Mouse (Mus musculus) retina, adult 2 months (tissue): ENCODE results near the gene Ssbp4.
"Not testable (repeated sequence)": the region's sequence is repeated elsewhere in the genome, so short reads cannot be mapped to it uniquely, and the experiment has no call there.

Experiments used
- DNase-seq: peaks from one replicate; pipeline ENCODE4 v3.0.0-alpha.2; 2012; ENCODE audit warnings: low read depth, low spot score

Ssbp4 gene

DNA sequence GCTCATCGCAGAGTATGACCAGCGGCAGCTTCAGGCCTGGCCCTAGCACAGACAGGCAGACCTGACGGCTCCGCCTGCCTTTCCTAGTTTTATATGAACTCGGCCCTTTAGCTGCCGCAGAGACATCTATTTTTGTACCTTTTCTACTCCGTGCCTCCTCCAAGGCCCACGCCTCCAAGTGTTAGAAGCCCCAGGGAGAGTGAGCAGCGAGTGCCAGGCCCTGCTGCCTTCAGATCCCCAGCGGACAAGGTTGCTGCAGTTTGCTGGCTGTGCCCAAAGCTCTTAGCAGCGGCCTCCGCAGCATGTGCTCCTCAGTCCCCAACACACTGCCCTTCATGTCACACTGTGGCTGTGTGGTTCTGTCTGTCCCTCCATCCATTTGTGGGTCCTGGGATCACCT lies 17.1 kb downstream of the Ssbp4 start:
- DNase-seq, result no peak

DNA sequence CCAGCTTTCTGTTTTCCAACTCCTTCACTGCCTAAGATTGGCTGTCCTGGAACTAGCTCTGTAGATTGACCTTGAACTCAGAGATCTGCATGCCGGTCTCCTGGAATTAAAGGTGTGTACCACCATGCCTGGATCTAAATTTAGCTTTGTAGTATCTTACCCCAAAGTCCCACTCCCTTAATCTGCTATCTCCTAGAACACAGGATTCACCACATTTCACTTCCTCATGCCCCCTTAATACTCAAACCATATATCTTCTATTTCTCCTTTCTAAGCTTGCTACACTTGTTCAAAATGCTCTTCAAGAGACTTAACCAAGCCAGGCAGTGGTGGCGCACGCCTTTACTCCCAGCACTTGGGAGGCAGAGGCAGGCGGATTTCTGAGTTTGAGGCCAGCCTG lies 20.7 kb downstream of the Ssbp4 start:
- not testable (repeated sequence) for DNase-seq

DNA sequence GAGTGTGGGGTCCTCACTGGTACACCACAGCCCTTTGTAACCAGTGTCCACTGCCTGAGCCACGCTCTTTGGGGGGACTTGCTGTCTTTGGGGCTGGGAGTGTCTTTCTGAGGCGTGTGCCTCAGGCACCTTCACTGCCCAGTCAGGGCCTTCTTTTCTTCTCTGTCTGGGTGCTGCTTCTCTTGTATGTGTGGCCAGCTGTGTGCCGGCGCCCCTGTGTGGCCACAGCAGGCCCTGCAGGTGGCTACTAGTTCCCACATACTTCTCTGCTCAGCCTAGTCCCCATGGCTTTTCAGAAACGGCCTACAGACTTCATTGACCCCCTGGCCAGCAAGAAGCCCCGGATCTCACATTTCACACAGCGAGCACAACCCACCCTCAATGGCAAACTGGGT lies 23.4 kb downstream of the Ssbp4 start:
- DNase-seq, result no peak

DNA sequence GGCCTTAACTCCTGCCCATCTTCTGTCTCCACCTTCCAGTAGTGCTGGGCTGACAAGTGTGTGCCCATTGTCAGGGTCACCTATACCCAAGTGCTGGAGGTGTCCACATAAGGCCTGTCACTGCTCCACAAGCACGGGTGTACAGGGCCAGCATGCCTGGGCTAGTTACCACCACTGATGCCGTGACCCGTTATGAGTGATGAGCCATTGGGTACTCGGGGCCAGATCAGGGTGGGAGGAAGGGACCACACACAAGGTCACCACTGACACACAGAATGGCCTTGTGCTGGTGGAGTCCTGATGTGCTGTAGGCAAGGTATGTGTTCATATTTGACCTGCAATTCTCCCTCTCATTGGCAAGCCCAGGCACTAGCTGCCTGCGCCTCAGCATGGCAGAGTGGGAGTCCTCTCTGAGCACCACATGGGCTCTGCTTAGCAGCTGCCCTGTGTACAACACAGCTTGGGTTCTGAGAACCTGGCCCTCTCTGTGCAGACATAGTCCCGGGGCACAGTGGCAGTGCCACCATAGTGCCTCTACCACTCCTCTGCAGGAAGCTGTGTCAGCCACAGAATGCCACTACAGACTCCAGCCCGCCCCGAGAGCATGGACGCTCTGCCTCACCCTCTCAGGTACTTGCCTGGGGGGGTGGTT lies 23.9 kb downstream of the Ssbp4 start:
- no peak for DNase-seq

DNA sequence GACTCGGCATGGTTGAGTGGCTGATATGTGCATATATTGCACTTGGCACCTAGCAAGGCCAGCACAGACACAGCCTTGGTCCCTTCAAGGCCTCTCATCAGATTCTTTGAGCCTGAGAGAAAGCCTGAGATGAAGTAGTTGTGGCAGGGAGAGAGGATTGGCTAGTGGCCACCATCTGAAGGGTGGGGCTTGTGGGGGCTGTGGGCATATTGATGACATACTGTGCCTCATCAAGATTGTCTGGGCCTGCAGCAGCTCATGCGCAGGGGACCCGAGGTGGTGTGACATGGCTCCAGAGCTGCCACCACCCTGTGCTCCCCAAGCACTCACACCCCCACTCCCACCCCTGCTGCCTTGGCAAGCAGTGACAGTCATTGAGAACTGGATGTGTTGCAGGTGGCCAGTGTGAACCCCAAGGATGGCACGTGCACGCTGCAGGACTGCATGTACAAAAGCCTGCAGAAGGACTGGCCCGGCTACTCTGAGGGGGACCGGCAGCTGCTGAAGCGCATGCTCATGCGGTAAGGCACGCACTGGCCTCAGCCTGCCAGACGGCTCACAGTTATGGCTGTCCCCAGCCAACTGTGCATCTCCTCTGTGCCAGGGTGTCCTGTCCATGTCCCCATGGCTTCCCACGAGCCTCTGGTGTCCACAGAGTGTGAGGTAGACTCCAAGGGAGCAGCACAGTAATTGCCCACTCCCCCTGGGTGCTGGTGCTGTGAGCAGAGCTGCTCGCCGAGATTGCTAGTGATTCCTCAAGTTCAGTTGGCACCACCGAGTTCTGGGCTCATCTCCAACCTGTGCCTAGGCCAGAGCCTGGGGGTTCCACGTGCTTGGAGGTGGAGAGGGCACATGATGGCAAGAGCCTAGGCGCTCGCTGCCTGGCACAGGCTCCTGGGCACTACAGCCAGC lies 24.9 kb downstream of the Ssbp4 start:
- DNase-seq, result no peak

DNA sequence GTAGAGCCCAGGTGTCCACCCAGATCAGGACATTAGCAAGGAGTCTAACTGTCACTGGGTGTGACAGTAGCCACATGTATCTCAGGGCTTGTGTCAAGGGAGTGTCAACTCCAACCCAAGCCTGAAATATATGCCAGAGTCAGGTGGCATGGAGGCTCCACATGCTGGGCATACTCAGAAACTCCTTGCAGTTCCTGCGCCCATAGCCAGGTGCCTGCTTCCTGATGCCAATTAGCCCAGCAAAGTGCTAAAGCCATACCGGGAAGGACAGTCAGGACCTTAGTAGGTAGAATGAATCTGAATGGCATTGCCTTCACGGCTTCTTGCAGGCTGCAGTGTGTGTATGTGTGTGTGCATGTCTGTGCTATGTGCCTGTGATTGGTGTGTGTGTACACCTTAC lies 31.5 kb downstream of the Ssbp4 start:
- DNase-seq, result no peak

DNA sequence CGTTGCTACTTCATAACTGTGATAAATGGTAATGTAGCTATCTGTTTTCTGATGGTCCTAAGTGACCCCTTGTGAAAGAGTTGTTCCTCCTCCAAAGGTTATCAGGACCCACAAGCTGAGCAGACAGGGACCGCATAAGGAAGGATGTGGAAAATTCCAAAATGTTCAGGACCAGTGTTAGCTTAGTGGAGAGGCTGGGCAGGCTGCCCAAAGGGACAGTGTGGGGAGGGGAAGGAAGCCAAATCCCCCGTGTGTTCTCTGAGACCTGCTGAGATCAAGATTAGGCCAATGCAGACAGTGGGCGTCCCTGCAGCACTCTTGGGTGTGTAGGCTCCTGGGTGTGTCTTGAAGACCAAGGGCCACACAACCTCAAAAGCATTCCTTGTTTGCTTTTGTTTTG lies 33.8 kb downstream of the Ssbp4 start:
- no peak for DNase-seq

DNA sequence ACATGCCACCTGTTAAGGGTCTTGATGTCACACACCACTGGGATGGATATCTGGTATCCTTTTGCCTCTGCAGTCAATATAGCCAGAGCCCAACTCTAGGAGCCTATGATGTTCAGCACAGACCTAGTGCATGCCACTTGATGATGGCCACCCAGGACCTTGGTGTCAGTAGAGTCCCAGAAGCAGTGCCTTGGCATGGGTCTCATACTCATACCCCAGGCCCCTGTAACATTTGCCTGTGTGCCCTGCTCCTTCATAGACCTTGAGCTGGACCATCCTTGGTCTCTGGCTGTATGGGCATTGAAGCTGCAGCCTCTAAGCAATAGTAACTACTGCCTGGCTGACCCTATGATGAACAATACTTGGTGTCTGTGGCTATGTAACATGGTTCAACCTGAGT lies 34.4 kb downstream of the Ssbp4 start:
- no peak for DNase-seq

DNA sequence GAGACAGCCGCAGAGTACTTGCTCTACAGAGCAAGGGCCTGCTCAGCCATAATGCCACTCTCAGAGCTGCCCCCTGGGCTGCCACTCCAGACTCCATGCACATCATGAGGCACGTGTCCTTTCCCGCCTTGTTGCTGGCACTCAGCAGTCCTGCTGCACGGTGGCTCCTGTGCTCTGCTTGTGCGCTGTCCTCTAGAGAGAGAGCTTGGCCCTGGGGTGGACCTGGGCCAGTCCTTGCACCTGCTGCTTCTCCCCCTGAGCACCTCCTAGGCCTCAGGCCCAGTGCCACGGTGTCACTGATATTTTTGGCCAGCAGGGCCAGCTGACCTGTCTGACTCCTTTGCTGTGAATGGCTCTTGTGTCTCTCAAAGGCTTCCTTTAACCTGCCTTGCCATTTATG lies 37.7 kb downstream of the Ssbp4 start:
- DNase-seq, result no peak

DNA sequence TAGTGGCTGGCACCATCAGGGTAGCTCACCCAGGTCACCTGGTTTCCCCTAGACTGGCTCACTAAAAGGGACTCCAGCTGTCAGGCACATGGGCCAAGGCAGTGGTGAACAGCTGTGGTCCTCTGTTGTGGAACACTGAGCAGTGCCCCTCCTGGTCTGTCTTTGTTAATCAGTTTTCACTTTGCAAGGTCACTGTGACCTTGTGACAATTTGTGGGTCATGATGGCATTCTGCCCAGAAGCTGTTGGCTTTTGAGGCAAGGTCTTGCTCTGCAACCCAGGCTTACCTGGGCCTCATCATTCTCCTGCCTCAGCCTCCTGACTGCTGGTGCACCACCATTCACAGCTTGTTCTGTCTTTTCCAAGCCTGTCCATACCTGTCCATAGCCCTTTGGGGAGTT lies 38.3 kb downstream of the Ssbp4 start:
- no peak for DNase-seq

DNA sequence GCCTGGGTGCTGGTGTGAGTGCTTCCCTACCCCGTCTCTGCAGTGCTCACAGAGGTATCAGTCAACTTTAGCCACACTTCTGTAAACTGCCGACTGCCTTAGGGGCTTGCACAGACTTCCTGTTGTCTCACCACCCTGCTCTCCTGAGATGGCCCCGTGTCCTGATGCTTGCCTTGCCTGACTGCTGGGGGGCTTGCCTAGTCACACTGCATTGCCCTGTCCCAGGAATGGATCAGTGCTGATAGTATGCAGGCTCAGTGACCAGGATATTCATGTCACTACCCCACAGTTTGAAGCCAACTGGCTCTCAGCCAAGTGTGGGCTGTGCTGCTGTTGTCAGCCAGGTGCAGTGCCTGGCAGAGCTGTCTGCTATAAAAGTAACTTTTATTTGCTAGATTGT lies 43.1 kb downstream of the Ssbp4 start:
- DNase-seq, result no peak

DNA sequence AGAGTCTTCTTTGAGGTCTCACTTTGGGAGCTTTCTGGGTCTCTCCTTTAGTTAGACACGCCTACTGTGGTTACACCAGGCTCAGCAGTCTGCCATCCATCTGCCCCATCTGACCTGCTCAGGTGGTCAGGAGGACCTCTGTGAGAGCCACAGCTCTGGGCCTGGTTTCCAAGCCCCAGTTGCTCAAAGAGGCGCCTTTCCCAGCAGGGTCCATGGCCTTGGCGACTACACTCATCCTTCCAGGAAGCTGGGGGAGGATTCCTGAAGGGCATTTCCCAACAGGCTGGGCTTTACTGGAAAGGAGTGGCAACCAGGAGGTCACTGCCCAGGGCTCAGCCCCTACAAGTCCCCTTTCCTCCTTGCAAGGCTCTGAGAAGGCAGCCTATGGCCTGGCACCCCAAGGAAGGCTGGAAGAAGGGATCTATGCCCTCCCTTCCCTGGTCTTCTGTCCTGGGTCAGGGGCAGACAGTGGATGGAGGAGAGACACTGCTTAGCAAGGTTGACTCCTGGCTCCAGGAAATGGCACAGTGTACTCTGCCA lies 43.9 kb downstream of the Ssbp4 start:
- no peak for DNase-seq

DNA sequence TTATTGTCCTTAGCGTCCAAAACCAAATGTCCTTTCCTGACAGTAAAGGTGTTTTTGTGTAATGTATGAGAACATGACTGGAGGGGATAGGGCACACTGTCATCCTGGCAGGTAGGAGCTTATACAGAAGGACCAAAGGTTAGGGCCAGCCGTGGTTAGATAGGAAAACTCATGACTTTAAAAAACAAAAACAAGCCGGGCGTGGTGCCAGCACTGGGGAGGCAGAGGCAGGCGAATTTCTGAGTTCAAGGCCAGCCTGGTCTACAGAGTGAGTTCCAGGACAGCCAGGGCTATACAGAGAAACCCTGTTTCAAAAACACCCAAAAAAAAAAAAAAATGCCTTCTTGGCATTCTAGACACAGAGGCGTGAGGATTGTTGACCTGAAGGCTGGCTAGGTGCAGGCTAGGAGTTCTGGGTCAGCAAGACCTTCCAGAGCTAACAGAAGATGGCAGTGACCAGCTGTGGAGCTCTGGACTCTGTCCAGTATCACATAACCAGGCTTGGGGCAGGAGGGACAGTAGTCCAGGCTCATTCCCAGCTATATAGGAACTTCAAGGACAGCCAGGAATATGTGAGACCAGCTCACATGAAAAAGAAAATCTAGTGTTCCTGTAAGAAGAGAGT lies 44.8 kb downstream of the Ssbp4 start:
- no peak for DNase-seq

DNA sequence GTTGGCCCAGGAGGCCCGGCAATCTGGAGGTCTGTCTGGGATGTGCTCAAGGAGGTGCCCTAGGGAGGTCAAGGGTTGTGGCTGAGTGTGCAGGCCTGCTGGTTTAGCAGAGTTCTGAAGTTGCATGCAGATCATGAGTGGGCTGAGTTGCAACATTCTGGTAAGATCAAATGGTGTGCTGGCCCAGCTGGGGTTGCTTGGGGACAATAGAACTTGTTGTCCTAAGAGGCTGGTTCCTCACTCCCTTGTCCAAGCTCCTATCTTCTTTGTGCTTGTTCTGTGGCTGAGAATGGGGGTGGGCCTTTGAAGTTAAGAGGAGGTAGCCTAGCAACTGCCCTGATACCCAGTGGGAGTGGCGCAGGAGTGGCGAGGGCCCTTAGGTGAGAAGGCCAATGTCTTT lies 45.9 kb downstream of the Ssbp4 start:
- no peak for DNase-seq

DNA sequence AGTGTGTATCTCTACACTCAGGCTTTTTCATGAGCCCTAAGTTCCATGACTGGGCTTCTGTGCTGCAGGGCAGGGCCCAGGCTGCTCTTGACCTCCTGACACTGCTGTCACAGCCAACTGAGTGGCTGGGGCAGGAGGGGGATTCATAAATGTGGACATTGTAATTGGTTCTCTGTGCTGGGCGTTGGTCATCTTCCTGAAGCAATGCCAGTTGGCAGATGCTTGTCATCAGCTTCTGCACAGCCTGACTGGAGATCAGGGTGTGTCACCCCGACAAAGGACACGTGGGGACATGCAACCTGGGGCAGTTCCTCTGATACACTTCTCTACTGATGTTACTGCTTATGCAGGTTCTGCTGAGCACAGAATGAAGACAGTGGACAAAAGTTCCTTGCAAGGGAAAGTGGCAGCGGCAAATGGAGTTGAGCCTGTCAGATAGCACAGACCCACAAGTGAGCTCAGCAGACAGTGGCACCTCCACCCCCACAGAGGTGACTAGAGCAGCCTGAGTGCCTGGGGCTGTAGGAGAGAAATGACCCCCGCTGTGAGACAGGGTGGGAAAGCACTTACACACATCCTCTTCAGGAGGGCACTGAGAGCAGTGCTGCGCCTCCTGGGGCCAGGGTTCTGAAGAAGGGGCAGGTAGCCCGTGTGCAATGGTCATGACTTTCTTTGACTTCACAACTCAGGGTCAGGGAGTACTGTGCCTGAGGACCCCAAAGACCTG lies 46.7 kb downstream of the Ssbp4 start:
- DNase-seq, result no peak

DNA sequence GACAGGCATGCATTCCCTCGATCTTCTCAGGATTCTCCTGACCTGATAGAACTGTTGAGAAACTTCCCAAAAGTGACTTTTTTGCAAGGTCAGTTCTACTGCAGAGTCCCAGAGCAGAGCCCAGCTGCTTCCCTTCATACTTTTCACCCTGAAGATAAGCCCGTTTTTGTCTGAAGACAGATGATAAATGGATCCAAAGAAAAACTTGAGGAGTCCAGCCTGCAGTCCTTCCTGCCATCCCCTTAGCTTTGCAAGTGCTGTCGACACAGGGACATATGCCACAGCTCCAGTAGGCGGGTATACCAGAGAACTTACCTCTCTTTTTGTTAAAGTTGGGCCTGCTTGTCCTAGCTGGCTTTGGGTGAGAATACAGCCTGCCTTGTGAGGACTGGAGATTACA lies 47.3 kb downstream of the Ssbp4 start:
- DNase-seq, result no peak

DNA sequence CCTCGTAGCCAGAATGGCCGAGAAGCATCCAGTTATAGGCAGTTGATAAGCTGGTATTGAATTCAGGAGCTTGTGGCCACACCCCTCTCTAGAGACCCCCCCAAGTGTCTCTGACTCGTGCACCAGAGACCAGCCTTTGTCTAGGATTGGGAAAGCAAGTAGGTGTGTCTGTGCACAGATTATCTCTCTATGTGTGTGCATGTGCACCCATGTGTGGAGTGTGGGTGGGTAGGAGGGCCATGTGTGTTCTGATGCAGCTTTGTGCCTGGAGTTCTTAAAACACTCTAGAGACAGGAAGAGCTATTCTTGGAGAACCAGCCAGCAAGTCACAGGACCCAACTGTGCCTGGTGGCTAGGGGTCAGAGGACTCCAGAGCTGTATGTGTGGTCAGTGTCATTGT lies 48.1 kb downstream of the Ssbp4 start:
- DNase-seq, result no peak

DNA sequence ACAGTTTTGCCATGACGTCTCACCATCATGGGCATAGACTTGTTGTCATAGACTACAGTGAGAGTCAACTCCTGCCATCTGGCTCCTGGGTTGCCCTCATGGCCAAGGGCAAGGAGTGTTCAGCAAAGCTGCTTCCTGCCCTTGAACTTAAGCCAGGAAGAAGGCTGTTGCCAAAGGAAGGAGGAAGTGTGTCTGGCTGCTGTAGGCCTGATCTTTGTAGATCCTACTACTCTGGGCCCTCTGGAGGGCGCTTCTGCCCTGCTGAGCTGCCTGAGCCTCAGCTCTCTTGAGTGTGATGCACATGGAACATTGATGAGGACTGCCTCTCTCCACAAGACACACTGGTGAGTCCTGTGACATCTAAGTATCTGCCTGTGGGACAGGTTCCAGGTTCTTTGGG lies 48.6 kb downstream of the Ssbp4 start:
- no peak for DNase-seq

DNA sequence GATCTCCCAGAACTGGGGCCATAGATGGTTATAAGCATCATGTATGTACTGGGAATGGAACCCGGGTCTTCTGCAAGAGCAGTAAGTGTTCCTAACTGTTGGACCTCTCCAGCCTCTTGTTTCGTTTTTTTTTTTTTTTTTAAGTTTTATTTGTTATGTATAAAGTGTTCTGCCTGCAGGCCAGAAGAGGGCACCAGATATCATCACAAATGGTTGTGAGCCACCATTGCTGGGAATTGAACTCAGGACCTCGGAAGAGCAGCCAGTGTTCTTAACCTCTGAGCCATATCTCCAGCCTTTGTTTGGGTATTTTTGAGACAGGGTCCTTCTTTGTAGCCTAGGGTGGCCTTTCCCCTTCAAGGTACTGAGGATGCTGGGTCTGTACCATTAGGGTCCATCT lies 49.7 kb downstream of the Ssbp4 start:
- DNase-seq, result no peak

DNA sequence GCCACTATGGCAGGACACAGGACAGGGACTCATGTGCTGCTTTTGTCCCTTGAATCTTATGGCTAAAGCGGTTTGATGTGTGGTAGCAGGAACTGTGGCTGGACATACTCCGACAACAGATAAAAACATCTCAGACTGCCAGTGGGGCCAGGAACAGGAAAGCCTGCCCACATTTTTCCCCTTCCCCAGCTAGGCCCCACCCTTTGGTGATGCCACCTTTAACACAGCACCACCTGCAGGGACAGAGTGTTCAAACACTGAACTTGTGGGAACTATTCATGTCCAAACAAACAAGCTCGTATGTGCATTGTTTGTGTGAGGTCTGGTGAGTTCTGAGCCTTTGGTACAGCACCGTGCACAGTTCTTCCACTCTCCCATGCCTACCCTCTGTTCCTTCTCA lies 50.3 kb downstream of the Ssbp4 start:
- DNase-seq, result no peak

DNA sequence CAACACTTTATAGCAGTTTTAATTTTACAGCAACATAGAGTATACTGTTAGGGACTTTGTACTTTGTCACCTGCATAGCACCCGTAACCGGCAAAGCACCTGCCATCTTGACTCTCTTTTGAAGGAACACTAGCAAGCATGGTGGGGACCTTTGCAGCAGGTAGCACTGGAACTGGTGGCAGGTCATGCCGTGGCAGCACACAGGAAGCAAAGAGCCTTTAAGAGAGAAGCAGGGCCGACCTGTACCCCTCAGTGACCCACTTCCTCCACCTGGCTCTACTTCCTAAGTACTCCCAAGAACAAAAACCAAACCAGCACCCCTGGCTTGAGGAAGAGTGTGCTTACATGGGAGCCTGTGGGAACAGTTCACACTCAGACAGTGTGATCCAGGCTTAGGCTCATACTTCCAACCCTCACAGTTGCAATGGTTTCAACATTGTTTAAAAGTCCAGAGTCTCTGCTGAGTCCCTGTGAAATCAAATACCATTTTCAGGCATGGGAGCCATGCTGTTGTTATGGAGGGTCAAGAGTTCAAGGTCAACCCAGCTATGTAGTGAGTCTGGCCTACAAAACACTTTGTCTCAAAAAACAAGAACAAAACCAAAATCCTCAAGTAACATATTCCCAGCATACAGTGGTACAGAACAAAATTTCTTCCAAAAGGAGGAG lies 53.5 kb downstream of the Ssbp4 start:
- DNase-seq, result no peak
